Mouse (Mus musculus) B cell, adult 2 months (primary cell): Measurements from ENCODE around the gene Wwc1.
"Not testable (repeated sequence)": the region's sequence is repeated elsewhere in the genome, so short reads cannot be mapped to it uniquely, and the experiment has no call there.

Experiments
- DNase-seq, 2 experiments: peaks; one replicate each; pipeline ENCODE4 v3.0.0; 2022

Wwc1 gene

DNA sequence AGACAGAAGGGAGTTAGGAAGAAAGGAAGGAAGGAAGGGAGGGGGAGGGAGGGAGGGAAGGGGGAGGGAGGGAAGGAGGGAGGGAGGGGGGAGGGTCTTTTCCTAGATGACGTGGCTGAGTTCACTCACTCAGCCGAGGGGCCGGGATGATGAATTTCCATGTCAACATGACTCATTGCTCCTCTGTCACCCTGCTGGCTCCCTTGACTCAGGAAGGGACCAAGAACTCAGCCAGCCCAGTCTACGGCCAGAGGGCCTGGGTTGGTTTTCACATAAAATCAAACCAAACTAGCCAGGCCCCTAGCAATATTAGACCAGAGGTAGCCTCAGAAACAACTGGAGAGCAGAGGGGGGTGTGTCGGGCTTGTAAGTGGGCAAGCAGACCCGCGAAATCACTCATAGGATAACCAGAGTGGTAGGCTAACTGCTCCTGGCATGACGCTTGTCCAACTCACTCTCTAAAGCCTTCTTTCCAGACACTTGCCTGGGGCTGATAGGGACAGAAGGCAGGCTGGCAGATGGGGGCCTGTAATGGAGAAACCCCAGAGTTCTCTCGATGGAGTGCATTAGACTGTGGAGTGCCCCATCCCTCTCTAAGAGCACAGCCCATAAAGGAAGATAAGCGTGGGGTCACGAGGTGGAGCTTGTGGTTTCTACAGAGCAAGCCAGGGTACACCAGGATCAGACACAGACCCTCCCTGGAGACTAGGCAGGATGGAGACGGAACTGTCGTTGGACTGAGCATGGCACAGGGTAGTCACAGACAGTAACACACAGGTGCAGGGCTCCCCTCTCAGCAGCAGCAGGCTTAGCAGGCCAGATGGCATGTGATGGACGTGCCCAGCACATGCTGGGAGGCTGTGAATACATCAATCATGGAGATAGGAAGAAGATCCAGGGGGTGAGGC lies 102.4 kb downstream of the Wwc1 start:
- no peak for DNase-seq

DNA sequence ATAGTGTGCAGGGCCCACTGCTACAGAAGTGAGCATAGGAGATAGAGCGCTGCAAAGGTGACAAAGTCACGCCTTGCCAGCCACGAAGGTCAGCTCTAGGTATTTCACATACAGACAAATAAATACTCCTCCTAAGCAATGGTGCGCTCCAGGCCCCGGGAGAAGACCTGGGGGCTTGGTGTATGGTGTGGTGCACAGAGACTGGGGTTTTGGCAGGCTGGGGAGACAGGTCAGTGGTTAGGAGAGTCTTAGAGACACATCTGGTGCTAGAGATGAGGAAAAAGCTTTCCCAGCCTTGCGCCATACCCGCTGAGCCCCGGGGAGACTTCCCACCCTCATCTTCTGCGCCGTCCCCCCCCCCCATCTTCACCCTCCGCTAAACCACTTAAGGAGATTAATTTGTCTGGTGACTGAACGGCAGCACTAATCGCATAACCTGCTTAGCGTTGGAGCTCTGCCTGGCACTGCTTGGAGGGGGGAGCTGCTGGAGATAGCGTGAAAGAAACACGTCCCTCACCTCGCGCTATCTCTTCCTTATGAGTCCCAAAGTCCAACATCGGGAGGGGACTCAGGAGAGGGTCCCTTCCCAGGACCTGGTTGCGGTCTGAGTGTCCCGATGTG lies 106.6 kb downstream of the Wwc1 start:
- no peak for DNase-seq

DNA sequence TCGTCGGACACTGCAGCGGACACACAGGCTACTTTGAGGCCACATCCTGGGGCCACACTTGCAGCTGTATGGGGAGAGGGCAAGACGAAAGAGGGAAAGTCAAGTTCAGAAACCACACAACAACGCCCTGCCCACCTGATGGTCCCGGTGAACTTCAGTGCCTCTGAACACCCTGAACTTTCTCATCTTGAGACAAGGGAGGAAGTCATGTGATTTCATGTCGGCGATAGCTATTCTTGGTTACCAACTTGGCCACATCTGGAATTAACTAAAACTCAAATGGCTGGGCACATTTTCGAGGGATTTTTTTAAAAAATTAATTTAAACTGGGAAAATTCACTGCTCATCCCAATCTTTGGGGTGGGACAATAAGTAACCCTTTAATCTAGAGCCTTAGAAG lies 109.4 kb downstream of the Wwc1 start:
- DNase-seq = no peak

DNA sequence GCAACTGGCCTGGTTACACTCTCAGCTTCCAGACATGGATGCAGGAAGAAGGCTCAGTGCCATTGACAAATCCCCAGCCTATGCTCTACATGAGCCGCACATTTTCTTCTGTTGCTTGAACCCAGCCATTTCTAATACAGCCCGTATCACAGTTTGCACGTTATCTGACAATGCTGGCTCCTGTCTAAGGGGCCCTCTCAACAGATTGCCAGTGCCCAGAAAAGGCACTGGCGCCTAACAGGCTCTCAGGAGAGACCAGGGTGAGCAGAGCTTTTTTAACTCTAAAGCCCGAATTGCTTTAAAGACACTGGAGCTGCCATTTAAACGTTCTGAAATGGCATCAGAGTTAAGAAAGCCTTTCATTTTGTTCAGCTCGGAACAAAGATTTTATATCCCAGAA lies 114.2 kb downstream of the Wwc1 start:
- DNase-seq = no peak

DNA sequence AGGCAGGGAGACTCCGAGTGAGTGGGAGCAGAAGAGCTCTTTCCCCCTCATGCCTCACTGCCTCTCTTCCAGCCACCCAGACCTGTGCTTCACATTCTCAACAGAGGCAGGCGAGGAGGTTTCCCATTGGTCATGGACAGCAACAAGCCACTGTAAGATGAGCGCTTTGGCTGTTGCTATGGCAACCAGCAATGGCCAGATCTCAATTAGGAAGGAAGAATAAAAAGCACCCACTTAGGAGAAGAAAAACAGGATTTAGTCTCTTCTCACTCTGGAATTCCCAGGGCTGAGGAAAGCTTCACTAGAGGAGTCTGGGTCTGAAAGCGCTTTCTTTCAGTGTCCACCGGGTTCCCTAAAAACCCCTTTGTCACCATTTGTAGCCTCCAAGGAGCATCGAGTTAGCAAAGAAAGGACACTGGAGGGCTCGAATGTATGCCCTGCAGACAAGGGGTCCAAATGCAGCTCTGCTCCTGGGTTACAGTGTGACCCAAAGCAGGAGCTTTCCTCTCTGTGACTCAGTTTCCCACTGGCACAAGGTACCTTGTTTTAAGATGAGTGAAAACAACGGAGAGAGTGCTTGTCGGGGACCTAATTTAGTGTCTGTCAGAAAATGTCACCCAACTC lies 115.2 kb downstream of the Wwc1 start:
- DNase-seq = no peak

DNA sequence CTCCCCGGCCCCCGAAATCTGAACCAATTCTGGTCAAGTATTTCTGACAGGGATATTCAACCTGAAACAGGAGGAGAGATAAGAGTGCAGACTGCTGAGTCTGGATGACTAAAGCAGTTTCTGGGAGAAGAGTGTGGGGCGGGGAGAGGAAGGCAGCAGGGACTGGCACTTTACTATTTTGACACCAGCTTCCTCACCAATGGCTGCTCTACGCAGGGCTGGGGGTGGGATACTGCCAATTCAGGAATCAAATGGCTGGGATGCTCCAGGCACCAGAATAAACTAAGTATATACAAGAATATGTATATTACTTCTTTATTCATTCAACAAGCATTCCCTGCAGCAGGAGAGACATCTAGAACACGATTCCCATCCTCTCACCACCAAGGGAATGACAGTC lies 116.7 kb downstream of the Wwc1 start:
- no peak for DNase-seq

DNA sequence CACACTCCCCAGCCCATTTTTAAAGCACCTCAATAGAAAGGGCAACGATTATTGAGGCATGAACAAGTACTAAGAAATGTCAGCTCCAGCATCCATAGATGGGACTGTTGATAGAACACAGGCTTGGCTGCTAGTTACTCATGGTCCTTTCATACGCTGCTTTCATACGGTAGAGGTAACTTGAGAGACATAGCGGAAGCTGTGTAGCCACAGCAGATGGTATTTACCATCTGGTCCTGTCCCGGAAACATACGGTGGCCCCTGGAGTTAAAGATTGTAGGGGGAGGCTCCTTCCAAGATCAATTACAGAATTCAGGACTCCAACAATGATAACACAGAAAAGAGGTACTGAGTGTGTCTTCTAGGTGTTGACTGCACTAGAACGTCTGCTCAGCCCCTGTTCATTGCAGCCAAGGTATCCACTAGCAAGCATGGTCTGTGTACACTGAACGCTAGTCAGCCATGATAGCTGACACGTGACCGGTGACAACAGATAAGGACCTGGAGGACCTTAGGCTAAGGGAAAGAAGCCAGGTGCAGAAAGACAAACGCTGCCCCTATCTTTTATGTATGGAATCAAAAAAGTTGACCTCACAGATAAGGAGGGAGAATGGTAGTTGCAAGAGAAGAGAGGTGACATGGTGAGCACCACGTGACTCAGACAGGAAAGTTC lies 122.8 kb downstream of the Wwc1 start:
- DNase-seq = no peak

DNA sequence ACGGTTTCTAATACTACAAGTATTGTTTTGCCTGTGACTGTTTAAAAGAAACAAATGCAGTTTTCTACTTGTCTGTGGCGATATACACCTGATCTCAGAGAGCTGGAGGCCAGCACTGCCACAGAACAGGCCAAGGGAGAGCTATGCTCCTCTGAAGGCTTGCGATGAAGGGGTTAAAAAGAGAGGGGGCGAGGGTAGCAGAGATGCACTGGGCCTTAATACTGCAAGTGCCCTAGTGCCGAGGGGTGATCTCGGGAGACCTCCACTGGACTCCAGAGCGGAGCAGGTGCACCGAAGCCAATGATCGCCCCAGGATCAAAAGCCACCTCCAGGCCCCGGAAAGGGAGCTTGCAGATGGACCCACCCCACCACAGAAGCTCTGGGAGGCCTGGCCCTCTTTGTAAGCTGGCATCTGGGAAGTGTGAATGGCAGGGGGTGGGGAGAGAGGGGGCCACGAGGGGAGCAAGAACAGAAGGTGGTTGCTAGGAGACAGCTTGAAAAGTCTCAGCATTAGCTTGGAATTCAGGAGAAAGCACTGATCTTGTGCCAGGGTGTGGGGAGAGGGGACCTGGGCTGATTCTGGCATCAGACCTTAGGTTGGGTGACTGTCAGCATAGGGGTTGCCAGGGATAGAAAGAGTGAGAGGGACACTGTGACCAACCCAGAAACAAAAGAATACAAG lies 123.8 kb downstream of the Wwc1 start:
- DNase-seq = no peak

DNA sequence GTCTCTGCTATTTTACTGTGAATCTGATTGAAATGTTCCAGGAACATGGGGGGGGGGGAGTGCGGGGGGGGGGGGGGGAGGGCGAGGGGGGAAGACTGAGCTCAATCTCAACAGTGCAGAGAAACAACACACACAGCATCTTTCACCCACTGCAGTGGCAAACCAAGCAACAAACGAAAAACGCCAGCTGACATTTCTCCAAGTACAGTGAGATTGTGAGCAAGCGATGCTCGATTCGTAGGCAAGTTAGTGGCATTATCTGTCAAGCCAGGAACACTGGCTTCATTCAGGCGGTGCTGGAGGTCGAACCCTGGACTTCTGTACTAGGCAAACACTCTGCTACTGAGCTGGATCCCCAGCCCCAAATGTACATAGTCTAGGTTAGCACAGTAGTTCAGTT lies 124.8 kb downstream of the Wwc1 start:
- no peak for DNase-seq

DNA sequence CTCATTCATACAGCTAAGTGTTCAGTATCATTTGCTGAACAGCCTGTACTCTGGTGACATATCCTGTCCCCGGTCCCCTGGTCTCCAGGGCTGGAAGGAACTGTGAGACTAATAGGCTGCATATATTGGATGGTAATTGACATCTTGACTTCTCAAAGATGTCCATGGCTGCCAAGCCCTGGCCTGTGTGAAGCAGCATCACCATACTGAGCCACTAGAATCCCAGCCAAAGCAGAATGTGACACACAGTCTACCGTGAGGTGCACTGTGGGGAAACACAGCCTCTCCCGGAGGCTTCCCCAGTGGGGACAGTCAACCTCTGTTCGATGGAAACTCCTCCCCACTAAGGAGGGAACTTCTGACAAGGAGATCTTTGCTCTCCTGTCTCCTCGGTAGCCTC lies 125.4 kb downstream of the Wwc1 start:
- no peak for DNase-seq

DNA sequence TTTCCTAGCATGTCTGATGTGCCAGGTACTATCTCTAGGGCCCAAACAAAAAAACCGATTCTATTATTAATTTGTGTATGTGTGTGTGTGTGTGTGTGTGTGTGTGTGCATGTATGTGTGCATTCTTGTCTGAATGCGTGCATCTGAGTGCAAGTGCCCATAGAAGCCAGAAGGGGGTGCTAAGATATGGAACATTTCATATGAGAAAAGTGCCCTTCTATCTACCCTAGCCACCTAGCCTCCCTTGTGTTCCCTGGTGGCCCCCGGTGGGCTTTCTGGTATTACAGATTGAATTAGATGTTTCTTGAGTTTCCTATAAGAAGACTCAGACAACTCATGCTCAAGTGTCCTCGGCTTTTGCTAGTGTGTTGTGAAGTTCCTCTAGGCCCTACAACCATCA lies 126.7 kb downstream of the Wwc1 start:
- no peak for DNase-seq

DNA sequence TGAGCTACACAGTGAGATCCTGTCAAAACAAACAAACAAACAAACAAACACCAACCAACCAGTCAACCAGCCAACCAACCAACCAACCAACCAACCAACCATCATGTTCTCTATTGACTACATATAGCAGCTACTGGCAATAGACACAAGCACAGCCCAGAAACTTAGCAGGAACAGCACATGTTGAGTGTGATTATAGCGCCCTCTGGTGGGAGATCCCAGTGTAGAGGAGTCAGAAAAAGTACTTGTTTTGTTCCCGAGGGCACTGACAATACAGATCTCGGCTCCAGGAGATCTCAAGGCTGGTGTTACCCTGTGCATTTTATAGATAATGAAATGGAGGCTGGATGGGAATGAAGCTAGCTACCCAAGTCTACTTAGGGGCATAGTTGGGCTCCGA lies 127.6 kb downstream of the Wwc1 start:
- DNase-seq = peak; percentile 77 to 78

DNA sequence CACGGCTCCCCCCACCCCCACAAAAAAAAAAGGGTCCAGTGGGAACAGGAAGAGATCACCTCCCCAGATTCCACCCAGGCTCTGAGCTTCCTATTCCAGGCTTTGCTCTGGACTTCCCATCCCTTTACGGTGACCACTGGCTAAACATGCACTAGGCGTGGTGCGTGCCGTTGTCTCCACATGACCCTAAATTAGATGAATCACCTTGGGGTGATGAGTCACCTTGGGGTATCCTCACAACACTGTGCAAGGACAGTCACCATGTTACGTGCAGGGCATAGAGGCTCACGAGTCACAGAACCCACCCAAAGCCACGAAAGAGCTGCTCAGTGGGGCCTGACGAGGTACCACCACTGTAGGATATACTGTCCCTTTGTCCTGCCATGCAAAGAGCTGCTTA lies 136.0 kb downstream of the Wwc1 start:
- no peak for DNase-seq

DNA sequence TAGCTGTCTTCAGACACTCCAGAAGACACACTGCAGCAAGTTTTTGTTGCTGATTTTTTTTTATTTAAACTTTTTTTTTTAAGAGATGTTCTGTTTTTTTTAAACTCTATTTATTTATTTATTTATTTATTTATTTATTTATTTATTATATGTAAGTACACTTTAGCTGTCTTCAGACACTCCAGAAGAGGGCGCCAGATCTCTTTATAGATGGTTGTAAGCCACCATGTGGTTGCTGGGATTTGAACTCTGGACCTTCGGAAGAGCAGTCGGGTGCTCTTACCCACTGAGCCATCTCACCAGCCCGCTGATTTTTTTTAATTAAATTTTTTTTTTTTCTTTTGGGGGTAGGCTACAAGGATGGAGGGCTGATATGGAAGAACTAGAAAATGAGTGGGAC lies 137.8 kb downstream of the Wwc1 start:
- peak in 1 of 2 experiments; percentile 16 for DNase-seq

DNA sequence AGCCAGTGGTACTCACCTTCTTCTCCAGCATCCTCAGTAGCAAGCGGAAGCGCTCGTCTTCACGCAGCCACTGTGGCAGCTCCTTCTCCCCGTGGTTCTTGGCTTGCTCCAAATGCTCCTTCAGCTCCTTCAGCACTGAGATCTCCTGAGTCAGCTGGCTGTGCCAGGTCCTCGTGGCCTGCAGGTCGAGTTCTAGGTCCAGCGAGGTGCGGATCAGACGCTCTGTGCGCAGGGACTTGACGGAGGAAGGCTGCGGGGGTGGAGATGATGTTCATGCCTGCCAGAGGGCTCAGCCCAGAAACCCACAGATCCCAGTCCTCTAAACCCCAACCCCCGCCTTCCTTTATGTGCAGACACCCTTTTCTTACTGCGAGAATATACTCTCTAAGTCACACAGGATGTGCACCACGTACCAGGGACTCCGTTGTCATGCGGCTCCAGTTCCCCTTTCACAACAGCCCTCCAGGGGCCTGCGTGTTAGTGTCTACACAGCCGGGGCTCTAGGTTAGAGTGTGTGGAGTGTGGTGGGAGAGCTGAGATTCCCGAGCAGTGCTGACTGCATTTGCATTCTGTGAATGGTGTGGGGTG lies 138.5 kb downstream of the Wwc1 start:
- DNase-seq = peak; percentile 69 to 71

DNA sequence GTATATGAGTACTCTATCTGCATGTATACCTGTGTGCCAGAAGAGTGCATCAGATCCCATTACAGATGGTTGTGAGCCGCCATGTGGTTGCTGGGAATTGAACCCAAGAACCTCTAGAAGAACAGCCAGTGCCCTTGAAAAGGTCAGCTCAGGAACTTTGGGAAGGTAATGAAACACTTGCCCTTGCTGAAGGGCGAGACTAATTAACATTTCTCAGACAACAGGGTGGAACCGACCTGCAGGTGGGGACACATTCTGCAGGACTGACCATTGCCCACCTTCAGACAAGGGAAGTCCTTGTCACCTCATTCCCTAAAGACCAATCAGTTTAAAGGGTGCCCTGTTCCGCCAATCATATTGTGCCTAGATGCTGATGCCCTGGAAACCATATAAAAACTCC lies 139.5 kb downstream of the Wwc1 start:
- not testable (repeated sequence) for DNase-seq

DNA sequence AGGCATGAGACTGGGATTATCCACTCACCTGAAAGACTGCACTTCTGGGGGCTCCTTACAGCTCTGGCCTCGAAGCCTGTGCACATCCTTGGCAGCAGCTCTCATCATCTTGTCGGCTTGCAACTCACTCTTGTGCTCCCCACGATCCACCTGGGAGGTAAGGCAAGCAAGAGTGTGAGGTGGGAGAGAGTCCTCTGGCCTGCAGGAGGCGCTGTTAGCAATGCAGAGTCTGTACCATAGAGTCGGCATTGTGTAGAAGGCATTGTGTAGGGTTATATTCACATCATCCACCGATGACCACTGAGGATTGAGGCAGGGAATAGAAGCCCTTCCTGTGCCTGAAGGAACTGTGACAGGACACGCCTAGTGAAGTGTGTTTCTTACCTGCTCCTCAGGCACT lies 140.0 kb downstream of the Wwc1 start:
- peak; percentile 59 to 60 for DNase-seq

DNA sequence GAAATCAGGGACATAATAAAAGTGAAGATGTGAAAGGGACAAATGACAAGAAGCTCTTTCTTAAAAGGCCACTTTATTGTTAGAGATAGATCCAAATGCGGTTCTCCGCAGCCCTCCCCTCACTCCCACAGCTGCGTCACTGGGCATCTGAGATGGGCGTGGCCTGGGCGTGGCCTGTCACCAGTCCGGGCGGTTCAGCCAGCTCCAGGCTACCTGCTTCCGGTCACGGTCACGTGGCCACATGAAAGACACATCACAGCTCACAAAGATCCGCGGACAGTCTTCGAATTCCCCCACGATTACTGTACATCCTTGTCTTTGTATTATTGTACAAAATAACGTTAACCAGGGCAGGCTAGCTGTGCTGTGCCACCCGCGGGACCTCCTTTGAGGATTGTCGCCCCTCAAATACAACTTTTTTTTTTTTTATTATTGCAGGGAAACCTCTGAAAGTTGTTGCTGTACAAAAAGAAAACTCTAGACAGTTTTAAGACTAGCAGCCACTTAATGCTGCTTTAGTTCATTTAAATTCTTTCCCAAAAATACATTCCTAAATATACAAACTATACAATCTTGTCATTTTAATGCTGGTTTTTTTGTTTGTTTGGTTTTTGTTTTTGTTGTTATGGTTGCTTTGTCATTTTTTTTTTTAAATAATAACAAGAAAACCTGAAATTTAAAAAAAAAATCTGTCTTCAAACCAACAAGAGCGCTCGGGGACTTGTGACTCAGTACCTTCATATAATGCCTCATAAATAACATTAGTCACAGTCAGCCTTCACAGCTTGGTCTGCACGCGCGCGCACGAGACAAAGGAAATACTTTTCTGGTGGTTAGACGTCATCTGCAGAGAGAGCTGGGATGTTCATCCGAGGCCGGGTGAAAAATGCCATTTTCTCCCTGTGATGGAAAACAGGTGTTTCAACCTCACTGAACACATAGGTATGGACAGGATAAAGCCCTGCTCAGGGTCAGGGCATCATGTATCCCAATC lies 141.7 kb downstream of the Wwc1 start:
- DNase-seq = peak; percentile 90 to 92

DNA sequence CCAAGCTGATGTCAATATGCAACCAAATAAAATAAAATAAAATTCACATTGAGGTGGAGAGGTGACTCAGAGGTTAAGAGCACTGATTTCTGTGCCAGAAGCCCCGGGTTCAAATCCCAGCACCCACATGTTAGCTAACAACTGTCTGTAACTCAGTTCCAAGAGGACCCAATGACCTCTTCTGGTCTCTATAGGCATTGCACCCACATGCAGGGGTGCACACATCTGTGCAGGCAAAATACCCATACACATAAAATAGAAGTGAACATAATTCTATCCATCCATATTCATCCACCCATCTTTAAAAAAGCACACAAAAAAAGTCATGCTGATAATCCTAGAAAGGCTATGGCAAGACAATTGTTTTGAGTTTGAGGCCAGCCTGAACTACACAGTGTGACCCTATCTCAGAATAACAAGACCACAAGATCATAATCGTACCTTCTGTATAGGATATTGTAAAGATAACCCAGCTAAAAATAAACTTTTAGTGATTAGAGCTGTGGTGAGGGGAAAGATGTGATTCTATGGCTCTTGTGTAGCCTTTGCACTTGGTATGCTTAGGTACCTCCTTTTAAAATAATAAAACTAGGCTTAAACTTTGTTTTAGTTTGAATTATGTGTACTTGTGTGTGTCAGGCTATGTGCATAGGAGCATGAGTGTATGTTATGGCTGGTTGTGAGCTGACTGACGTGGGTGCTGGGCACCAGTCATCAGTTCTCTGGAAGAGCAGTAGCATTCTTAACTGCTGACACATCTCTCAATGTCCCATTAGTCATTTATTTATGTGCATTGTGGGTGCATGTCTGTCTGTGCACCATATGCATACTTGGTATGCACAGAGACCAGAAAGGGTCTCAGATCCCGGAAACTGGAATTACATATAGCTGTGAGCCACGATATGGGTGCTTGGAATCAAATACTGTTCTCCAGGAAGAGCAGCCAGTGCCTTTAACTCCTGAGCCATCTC lies 142.9 kb downstream of the Wwc1 start:
- no peak for DNase-seq
